Mouse (Mus musculus): ENCODE results near the gene Exosc2.

Exosc2 gene

DNA sequence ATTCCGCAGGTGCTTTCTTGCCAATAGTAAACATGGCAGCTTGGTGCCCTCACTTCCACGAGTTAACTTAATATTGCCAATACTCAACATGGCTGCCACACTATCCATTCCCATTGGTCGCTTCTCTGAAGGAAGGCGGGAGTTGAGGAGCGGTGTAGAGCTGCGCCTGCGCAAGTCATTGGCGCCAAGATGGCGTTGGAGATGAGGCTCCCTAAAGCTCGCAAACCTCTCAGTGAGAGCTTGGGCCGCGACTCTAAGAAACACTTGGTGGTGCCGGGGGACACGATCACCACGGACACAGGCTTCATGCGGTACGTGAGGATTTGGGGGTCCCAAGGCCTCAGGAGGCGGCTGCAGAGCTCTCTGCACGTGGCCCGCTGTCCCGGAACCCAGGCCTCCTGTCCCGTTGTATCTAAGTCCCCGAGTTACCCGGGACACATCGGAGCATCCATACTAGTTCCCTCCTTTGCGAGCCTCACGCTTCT lies at the start of gene Exosc2:
Gene Exosc2 (plus strand): TSS at position 165 of the 485 bp plus-strand sequence.
- DNase-seq (ENCODE audit: low read depth, low spot score): peak; percentile 99

DNA sequence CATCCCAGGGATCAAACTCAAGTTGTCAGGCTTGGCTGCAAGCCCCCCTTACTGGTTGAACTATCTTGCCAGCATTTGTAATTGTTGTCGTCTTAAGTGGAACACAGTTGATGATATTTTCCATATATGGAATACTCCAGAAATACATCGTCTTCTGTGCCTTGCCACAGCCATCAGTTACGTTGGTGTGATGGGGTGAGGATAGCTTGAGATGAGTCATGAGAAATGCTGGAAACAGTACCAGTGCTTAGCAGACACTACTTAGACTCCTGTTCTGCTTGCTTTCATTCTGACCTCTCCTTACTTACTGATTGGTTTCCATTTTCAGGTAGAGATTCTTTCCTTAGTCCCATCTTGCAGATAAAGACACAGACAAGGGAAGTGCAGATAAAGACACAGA lies 37.0 kb upstream of the Exosc2 start:
- DNase-seq (ENCODE audit: low read depth, low spot score): no peak

- peak; percentile 80 for DNase-seq (ENCODE audit: low read depth, low spot score)
Observed at GRCm38 (mm10) chr2:31635281-31636137, 35.0 kb upstream of the Exosc2 start.

GRCm38 (mm10) chr2:31636138-31636741 lies 34.3 kb upstream of the Exosc2 start:
- DNase-seq (ENCODE audit: low read depth, low spot score): no peak

- peak; percentile 38 for DNase-seq (ENCODE audit: low read depth, low spot score)
Observed at GRCm38 (mm10) chr2:31636742-31637141, 33.8 kb upstream of the Exosc2 start.

DNA sequence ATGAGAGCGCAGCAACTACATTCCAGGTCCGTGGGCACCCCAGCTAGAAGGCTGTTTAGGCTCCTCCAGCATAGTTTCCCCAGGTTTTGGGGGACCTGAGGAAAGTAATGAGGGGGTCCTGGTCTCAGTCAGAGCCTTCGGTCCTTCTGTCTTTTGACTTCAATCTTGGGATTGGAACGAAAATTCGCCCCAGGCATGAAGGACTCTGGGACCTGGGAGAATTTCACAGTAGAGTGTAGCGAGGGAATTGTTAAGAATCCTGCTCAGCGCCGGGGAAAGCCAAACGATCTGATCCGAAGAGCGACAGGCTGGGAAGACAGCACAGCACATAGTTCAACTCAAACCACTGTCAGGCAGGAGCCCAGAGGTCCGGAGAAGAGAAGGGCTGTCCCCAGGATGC lies 33.2 kb upstream of the Exosc2 start:
- no peak for DNase-seq (ENCODE audit: low read depth, low spot score)

- DNase-seq (ENCODE audit: low read depth, low spot score): peak; percentile 53
Observed at GRCm38 (mm10) chr2:31637807-31638206, 32.7 kb upstream of the Exosc2 start.

DNA sequence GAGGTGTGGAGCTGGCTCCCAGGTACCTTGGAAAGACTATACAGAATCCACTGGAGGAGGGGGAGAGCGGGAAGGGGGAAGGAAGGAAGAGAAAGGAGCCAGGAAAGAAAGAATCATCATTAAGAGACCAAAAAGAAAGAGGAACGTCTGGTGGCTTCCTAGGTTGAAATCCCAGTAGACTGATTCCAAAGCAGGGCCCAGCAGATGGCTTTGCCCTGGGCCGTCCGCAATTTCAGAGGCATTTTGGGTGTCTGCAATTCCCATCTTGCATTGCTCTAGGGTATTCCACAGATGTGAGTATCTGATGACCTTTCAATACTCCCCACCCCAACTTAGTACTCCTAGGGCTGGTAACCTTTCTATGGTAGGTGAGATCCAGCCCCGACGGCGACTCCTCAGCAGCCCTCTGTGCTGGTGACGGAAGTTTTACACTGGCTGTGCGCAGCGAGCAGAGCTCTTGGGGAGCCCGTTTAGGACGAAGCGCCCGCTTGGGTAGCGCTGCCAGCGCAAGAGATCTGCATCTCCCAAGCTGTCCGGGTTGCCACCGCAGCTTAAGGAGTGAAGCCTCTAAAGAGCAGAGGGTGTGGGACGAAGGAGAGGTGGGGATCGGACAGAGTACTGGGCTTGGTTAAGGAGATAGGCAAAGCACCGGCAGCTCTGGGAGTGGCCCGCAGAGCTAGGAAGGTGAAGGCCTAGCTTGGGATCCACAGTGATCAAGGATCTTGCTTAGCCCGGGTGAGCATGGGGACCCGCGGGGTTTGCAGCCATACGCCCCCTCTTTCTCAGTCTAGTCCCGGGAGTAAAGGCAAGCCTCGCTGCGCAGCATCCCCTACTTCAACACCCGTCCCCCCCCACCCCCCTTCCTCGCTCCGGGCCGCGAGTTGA lies 31.7 kb upstream of the Exosc2 start:
- peak; percentile 54 for DNase-seq (ENCODE audit: low read depth, low spot score)

DNA sequence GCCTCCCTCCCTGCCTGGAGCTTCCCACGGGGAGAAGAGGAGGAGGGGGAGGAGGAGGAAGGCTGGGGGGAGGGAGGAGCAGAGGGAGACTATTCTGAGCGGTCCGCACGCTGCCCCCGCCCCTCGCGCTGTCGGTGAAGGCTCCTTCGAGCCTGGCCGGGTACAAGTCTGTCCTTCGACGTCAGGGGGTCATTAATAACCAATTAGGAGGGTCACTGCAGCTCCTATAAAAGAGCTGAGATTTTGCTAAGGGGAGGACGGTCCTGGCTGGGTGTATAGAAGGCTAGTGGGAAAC lies 31.1 kb upstream of the Exosc2 start:
- DNase-seq (ENCODE audit: low read depth, low spot score): no peak

DNA sequence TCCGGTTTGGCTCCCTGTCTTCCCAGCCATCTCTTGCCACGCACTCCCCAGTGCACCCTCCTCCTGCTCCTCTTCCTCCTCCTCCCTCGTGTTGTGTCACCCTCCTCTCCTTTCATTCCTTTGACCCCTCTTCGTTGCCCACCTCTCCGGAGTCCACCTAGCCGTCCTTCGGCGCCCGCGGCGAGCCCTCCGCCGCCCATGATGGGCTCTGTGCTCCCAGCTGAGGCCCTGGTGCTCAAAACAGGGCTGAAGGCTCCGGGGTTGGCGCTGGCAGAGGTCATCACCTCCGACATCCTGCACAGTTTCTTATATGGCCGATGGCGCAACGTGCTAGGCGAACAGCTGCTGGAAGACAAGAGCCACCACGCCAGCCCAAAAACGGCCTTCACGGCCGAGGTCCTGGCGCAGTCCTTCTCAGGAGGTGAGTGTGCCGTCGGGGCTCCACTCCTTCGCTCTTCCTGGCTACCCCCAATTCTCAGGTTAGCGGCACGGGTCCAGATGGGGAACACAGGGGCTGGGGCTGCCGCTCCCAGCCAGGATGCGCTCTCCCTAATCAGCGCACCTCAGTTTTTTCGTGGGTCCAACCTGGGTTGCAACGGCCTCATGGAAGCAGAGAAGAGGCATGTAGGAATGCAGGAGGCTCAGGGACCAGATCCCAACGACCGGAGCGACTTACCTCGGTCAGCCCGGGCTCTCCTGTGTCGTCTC lies 30.5 kb upstream of the Exosc2 start, which contains the start of gene Prdm12:
Gene Prdm12 (plus strand): TSS at position 137 of the 708 bp plus-strand sequence.
- peak; percentile 42 for DNase-seq (ENCODE audit: low read depth, low spot score)

GRCm38 (mm10) chr2:31640609-31641507 lies 29.7 kb upstream of the Exosc2 start:
- peak; percentile 27 for DNase-seq (ENCODE audit: low read depth, low spot score)

DNA sequence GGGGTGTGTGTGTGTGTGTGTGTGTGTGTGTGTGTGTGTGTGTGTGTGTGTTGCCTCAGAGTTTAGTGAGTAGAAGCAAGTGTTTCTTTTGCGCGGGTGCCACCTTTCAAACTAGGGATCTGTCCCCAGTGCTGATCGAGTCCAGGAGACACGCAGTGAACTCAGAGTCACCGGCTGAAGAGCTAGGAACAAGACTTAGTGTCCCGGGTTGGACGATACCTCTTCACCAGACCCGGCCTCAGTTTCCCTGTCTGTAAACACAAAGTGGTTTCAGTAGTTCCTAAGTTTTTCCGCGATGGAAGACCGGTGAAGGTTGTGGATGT lies 29.0 kb upstream of the Exosc2 start:
- peak; percentile 68 for DNase-seq (ENCODE audit: low read depth, low spot score)

GRCm38 (mm10) chr2:31641929-31642328 lies 28.6 kb upstream of the Exosc2 start:
- DNase-seq (ENCODE audit: low read depth, low spot score): peak; percentile 17

DNA sequence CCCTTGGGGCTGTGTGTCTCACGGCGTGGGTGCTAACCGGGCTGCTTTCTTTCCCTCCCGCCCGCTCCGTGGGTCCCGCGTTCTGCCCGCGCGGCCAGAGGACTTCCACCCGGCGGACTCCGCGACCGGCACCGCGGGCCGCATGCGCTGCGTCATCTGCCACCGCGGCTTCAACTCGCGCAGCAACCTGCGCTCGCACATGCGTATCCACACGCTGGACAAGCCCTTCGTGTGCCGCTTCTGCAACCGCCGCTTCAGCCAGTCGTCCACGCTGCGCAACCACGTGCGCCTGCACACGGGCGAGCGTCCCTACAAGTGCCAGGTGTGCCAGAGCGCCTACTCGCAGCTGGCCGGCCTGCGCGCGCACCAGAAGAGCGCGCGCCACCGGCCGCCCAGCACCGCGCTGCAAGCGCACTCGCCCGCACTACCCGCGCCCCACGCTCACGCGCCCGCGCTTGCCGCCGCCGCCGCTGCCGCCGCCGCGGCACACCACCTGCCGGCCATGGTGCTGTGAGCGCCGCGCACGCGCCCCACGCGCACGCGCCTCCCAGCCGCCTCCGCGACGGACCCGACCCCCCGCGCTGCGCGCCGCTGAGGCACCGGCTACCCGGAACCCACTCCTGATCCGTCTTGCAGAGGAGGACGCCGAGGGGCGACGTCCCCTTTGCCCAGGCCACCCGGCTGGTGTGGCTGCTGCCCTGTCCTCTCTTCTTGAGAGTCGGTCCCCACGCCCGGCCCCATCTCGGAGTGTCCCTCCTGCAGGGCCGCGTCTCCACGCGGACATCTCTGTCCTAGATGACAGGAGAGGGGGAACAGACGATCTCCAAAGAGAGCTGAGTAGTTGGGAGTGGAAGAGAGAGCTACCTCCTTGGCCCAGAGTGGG lies 16.3 kb upstream of the Exosc2 start:
- peak; percentile 64 for DNase-seq (ENCODE audit: low read depth, low spot score)

GRCm38 (mm10) chr2:31654854-31655559 lies 15.5 kb upstream of the Exosc2 start:
- DNase-seq (ENCODE audit: low read depth, low spot score): peak; percentile 50

GRCm38 (mm10) chr2:31656374-31656773 lies 14.1 kb upstream of the Exosc2 start:
- no peak for DNase-seq (ENCODE audit: low read depth, low spot score)

- DNase-seq (ENCODE audit: low read depth, low spot score): peak; percentile 32
Observed at GRCm38 (mm10) chr2:31662939-31663803, 7.3 kb upstream of the Exosc2 start.

DNA sequence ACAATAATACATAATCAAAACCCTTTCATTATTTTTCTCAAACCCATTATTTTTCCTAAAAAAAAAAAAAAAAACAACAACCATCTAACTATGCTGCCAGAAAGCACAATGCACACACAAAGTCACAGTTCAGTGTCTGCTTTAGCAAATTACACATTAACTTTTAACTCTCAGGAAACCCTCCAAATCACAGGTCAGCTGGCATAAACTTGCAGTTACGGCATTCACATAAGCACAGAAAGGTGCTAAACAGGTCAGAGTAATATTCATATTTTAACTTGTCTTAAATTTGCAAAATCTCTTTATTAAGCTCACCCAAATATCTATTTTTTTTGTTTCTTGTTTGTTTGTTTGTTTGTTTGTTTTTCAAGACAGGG lies 6.7 kb upstream of the Exosc2 start:
- DNase-seq (ENCODE audit: low read depth, low spot score): no peak
